Mouse (Mus musculus): Measurements from ENCODE around the gene H6pd. TPM values are rescaled to one million over a fixed set of nuclear protein-coding genes. Genes with fewer than 3 reads are reported as not detected.

H6pd gene
- polyA plus RNA-seq, 1 experiment, result 14.9 TPM

- Histone ChIP-seq H3ac (ENCODE audit: control insufficient read depth, insufficient read length, low read depth) (no peak overlapping the region), H3K27me3 (ENCODE audit: control insufficient read depth, insufficient read depth, insufficient read length) (no peaks in the 10 kb centered on the region), H3K79me3 (ENCODE audit: low read depth) (peaks cover 17% of the 10 kb centered on the region), H3K4me3 (ENCODE audit: insufficient read depth, poor library complexity, severe bottlenecking) (peak overlapping the region; percentile 46), H3K36me3 (ENCODE audit: control insufficient read depth, insufficient read depth) (no peaks in the 10 kb centered on the region), H3K79me2 (ENCODE audit: control insufficient read depth, insufficient read depth) (peaks cover 51% of the 10 kb centered on the region)
- TF ChIP-seq USF1 (IDR thresholded peaks at IDR 0.05; ENCODE audit: low read depth), result no peak
- TF ChIP-seq MYOD1 (IDR thresholded peaks at IDR 0.05; ENCODE audit: control insufficient read depth, insufficient read length, low read depth), result no peak
- TF ChIP-seq FOSL1 (IDR thresholded peaks at IDR 0.05; ENCODE audit: insufficient read depth, low read length, poor library complexity, severe bottlenecking), result no peak
- no peak for TF ChIP-seq CEBPB (IDR thresholded peaks at IDR 0.05; ENCODE audit: low read depth)
- no peak for TF ChIP-seq CTCF (IDR thresholded peaks at IDR 0.05; ENCODE audit: control insufficient read depth, insufficient read depth, insufficient read length)
- TF ChIP-seq MYOG (IDR thresholded peaks at IDR 0.05; ENCODE audit: control insufficient read depth, extremely low read depth, insufficient read length), result no peak
- no peak for TF ChIP-seq MAX (IDR thresholded peaks at IDR 0.05)
Observed at GRCm38 (mm10) chr4:150007444-150007843, 1.4 kb downstream of the H6pd start.

DNA sequence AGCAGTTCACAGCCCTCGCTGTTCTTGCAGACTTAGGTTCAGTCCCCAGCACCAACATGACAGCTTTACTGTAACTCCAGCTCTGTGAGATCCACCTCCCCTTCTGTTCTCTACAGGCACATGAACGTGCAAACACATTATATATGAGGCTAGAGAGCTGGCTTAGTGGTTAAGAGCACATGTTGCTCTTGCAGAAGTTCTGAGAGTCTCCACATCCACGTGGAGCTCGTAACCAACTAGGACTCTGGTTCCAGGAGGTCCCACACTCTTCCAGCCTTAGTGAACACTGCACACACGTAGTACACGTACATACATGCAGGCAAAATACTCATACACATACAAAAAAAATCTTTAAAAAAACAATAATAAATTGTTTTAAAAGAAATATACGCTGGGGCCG lies 1.8 kb downstream of the H6pd start:
- TF ChIP-seq MAX (IDR thresholded peaks at IDR 0.05), result no peak
- no peak for TF ChIP-seq FOSL1 (IDR thresholded peaks at IDR 0.05; ENCODE audit: insufficient read depth, low read length, poor library complexity, severe bottlenecking)
- TF ChIP-seq CEBPB (IDR thresholded peaks at IDR 0.05; ENCODE audit: low read depth), result no peak
- no peak for TF ChIP-seq MYOD1 (IDR thresholded peaks at IDR 0.05; ENCODE audit: control insufficient read depth, insufficient read length, low read depth)
- TF ChIP-seq MYOG (IDR thresholded peaks at IDR 0.05; ENCODE audit: control insufficient read depth, extremely low read depth, insufficient read length), result no peak
- no peak for TF ChIP-seq USF1 (IDR thresholded peaks at IDR 0.05; ENCODE audit: low read depth)
- TF ChIP-seq CTCF (IDR thresholded peaks at IDR 0.05; ENCODE audit: control insufficient read depth, insufficient read depth, insufficient read length), result no peak
- Histone ChIP-seq H3K27me3 (ENCODE audit: control insufficient read depth, insufficient read depth, insufficient read length) (no peaks in the 10 kb centered on the region), H3K79me3 (ENCODE audit: low read depth) (peaks cover 17% of the 10 kb centered on the region), H3K4me3 (ENCODE audit: insufficient read depth, poor library complexity, severe bottlenecking) (no peak overlapping the region), H3K36me3 (ENCODE audit: control insufficient read depth, insufficient read depth) (no peaks in the 10 kb centered on the region), H3ac (ENCODE audit: control insufficient read depth, insufficient read length, low read depth) (no peak overlapping the region), H3K79me2 (ENCODE audit: control insufficient read depth, insufficient read depth) (peaks cover 55% of the 10 kb centered on the region)

DNA sequence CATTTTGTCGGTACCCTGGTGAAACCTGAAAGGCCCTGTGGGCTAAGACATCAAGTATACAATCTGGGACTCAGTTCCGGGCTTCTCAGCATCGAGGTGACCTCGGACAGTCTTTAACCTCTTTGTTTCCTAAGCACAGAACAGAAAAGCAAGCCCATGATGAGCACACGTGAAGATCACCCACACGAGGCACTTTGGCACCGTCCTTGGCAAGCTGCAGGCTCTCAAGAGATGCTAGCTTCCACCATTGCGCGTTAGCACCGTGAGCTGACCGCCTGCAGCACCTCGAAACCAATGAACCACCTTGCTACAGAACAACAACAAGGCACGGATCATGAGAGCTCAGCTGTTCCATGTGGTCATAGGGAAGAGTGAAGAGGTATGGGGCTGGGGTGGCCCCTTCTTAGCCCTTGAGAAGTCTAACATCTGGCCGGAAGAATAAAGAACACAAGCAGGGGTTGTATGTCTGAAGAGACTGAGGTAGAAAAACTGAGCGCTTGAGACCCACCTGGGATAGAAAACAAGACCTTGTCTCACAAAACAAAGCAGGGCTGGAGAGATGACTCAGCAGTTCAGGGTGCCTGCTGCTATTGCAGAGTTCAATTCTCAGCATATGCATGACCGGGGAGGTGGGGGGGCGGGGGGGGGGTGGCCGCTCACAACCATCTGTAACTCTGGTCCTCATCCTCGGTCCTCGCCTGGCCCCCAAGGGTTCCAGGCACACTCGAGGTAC lies 2.5 kb downstream of the H6pd start:
- Histone ChIP-seq H3K79me2 (ENCODE audit: control insufficient read depth, insufficient read depth) (peaks cover 62% of the 10 kb centered on the region), H3K27me3 (ENCODE audit: control insufficient read depth, insufficient read depth, insufficient read length) (no peaks in the 10 kb centered on the region)

GRCm38 (mm10) chr4:150005231-150005630 lies 3.6 kb downstream of the H6pd start:
- Histone ChIP-seq H3ac (ENCODE audit: control insufficient read depth, insufficient read length, low read depth) (no peak overlapping the region), H3K79me2 (ENCODE audit: control insufficient read depth, insufficient read depth) (peaks cover 66% of the 10 kb centered on the region), H3K79me3 (ENCODE audit: low read depth) (peaks cover 17% of the 10 kb centered on the region), H3K27me3 (ENCODE audit: control insufficient read depth, insufficient read depth, insufficient read length) (no peaks in the 10 kb centered on the region), H3K4me3 (ENCODE audit: insufficient read depth, poor library complexity, severe bottlenecking) (no peak overlapping the region), H3K36me3 (ENCODE audit: control insufficient read depth, insufficient read depth) (no peaks in the 10 kb centered on the region)
- no peak for TF ChIP-seq CTCF (IDR thresholded peaks at IDR 0.05; ENCODE audit: control insufficient read depth, insufficient read depth, insufficient read length)
- TF ChIP-seq CEBPB (IDR thresholded peaks at IDR 0.05; ENCODE audit: low read depth), result no peak
- TF ChIP-seq USF1 (IDR thresholded peaks at IDR 0.05; ENCODE audit: low read depth), result no peak
- TF ChIP-seq FOSL1 (IDR thresholded peaks at IDR 0.05; ENCODE audit: insufficient read depth, low read length, poor library complexity, severe bottlenecking), result no peak
- TF ChIP-seq MYOG (IDR thresholded peaks at IDR 0.05; ENCODE audit: control insufficient read depth, extremely low read depth, insufficient read length), result no peak
- TF ChIP-seq MAX (IDR thresholded peaks at IDR 0.05), result no peak
- TF ChIP-seq MYOD1 (IDR thresholded peaks at IDR 0.05; ENCODE audit: control insufficient read depth, insufficient read length, low read depth), result no peak

More for the DNA sequence above, 2.5 kb downstream of the H6pd start:
- Histone ChIP-seq H3K36me3 (ENCODE audit: control insufficient read depth, insufficient read depth) (no peaks in the 10 kb centered on the region), H3K79me3 (ENCODE audit: low read depth) (peaks cover 17% of the 10 kb centered on the region), H3ac (ENCODE audit: control insufficient read depth, insufficient read length, low read depth) (no peak overlapping the region), H3K4me3 (ENCODE audit: insufficient read depth, poor library complexity, severe bottlenecking) (no peak overlapping the region)
- TF ChIP-seq CTCF (IDR thresholded peaks at IDR 0.05; ENCODE audit: control insufficient read depth, insufficient read depth, insufficient read length) (no peak), MYOD1 (IDR thresholded peaks at IDR 0.05; ENCODE audit: control insufficient read depth, insufficient read length, low read depth) (no peak), MYOG (IDR thresholded peaks at IDR 0.05; ENCODE audit: control insufficient read depth, extremely low read depth, insufficient read length) (no peak), MAX (IDR thresholded peaks at IDR 0.05) (no peak), USF1 (IDR thresholded peaks at IDR 0.05; ENCODE audit: low read depth) (no peak), FOSL1 (IDR thresholded peaks at IDR 0.05; ENCODE audit: insufficient read depth, low read length, poor library complexity, severe bottlenecking) (no peak), CEBPB (IDR thresholded peaks at IDR 0.05; ENCODE audit: low read depth) (no peak)

DNA sequence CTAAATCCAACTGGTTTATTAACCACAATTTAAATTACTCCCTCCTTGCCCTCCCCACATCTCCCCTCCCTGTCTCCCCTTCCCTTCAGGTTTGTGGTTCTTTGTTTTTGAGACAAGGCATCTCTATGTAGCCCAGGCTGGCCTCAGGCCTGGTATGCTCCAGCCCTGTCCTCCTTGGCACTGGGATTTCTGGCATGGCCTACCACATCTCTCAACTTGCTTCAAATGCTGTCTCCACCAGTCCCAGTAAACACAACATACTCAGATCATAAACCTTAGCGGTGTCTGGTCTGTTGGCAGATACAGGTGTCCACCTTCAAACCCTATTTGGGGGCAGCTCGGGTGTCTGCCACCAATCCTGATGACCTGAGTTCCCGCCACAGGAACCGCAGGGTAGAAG lies 5.2 kb downstream of the H6pd start:
- Histone ChIP-seq H3K4me3 (ENCODE audit: insufficient read depth, poor library complexity, severe bottlenecking) (no peak overlapping the region), H3K36me3 (ENCODE audit: control insufficient read depth, insufficient read depth) (no peaks in the 10 kb centered on the region), H3ac (ENCODE audit: control insufficient read depth, insufficient read length, low read depth) (no peak overlapping the region), H3K79me3 (ENCODE audit: low read depth) (peaks cover 17% of the 10 kb centered on the region), H3K79me2 (ENCODE audit: control insufficient read depth, insufficient read depth) (peaks cover 66% of the 10 kb centered on the region), H3K27me3 (ENCODE audit: control insufficient read depth, insufficient read depth, insufficient read length) (no peaks in the 10 kb centered on the region)
- no peak for TF ChIP-seq USF1 (IDR thresholded peaks at IDR 0.05; ENCODE audit: low read depth)
- TF ChIP-seq CTCF (IDR thresholded peaks at IDR 0.05; ENCODE audit: control insufficient read depth, insufficient read depth, insufficient read length), result no peak
- no peak for TF ChIP-seq CEBPB (IDR thresholded peaks at IDR 0.05; ENCODE audit: low read depth)
- TF ChIP-seq FOSL1 (IDR thresholded peaks at IDR 0.05; ENCODE audit: insufficient read depth, low read length, poor library complexity, severe bottlenecking), result no peak
- TF ChIP-seq MYOG (IDR thresholded peaks at IDR 0.05; ENCODE audit: control insufficient read depth, extremely low read depth, insufficient read length), result no peak
- no peak for TF ChIP-seq MAX (IDR thresholded peaks at IDR 0.05)
- TF ChIP-seq MYOD1 (IDR thresholded peaks at IDR 0.05; ENCODE audit: control insufficient read depth, insufficient read length, low read depth), result no peak
